Mouse (Mus musculus) stomach, embryonic 16.5 days (tissue): ENCODE data around the gene Pdss2. TPM values are rescaled to one million over a fixed set of nuclear protein-coding genes. Genes with fewer than 3 reads are reported as not detected.

Source experiments
- ATAC-seq: fragments of 200-750 bp; cut with Nextera tagmentation; 2 replicates; pipeline ENCODE4 v1.8.0; 2017; ENCODE audit warnings: moderate number of reproducible peaks, moderate TSS enrichment; ENCODE audit not compliant: insufficient read depth, low FRiP score
- H3K27ac ChIP-seq: fragments of 300-500 bp; sonication (generic); 2 replicates; pipeline ENCODE4 v1.5.1; 2014; ENCODE audit warnings: low read length
- H3K27me3 ChIP-seq: fragments of 300-500 bp; sonication (generic); 2 replicates; pipeline ENCODE4 v1.6.1; 2014; ENCODE audit warnings: low read length, control low read depth, mixed read lengths; ENCODE audit not compliant: control insufficient read depth, insufficient read depth
- H3K36me3 ChIP-seq: fragments of 300-500 bp; sonication (generic); 2 replicates; pipeline ENCODE4 v1.6.1; 2014; ENCODE audit warnings: low read length; ENCODE audit not compliant: control insufficient read depth, insufficient read depth
- H3K4me1 ChIP-seq: fragments of 300-500 bp; sonication (generic); 2 replicates; pipeline ENCODE4 v1.6.1; 2014; ENCODE audit warnings: low read length, control low read depth, mixed read lengths; ENCODE audit not compliant: control insufficient read depth, insufficient read depth
- H3K4me2 ChIP-seq: fragments of 300-500 bp; sonication (generic); 2 replicates; pipeline ENCODE4 v1.6.1; 2014; ENCODE audit warnings: low read depth, low read length, mixed read lengths
- H3K4me3 ChIP-seq: fragments of 300-500 bp; sonication (generic); replicated peaks from 2 replicates; pipeline ENCODE4 v1.5.1; 2014; ENCODE audit warnings: mild to moderate bottlenecking, low read length
- H3K9ac ChIP-seq: fragments of 300-500 bp; sonication (generic); 2 replicates; pipeline ENCODE4 v1.6.1; 2014; ENCODE audit warnings: low read length
- H3K9me3 ChIP-seq: fragments of 300-500 bp; sonication (generic); replicated peaks from 2 replicates; pipeline ENCODE4 v1.6.1; 2016; ENCODE audit warnings: low read length, control low read depth; ENCODE audit not compliant: control insufficient read depth
- WGBS: fragments of 180-500 bp; shearing (Covaris S2); extraction: QIAGEN DNeasy Blood & Tissue Kit; methylation state at CpG from one replicate; pipeline ENCODE4 v1.1.7; 2014; 5-methylcytosine and 5-hydroxymethylcytosine counted together
- polyA plus RNA-seq: library from polyadenylated mRNA; unstranded; fragments of >200 nt; fragmentation: Nextera tagmentation; extraction: Ambion mirVana; gene quantifications from 2 replicates; pipeline ENCODE4 v1.2.1, GENCODE M21; 2015

Gene Pdss2
- polyA plus RNA-seq, 1 experiment from 2014 or later = 11.9 TPM

- ATAC-seq = no peak
- Histone ChIP-seq H3K4me1 (no peaks in the 10 kb centered on the region), H3K4me2 (no peak overlapping the region), H3K27ac (no peak overlapping the region), H3K9ac (no peak overlapping the region), H3K36me3 (peaks cover 4% of the 10 kb centered on the region; the same call in 1 of the 2 replicates), H3K9me3 (0 out of 2 replicates have a peak, but pooled peaks cover 4% of the 10 kb centered on the region), H3K4me3 (no peak overlapping the region), H3K27me3 (no peaks in the 10 kb centered on the region)
- 79% methylated on average over 6 of the region's 6 CpGs for WGBS
These were observed 196.1 kb downstream of the Pdss2 start for GRCm38 (mm10) chr10:43417346-43417745.

GRCm38 (mm10) chr10:43420660-43421413 is 199.6 kb downstream of the Pdss2 start:
- H3K4me3 ChIP-seq = no peak overlapping the region
- H3K36me3 ChIP-seq = no peaks in the 10 kb centered on the region
- H3K27ac ChIP-seq = no peak overlapping the region
- no peak overlapping the region for H3K4me2 ChIP-seq
- no peaks in the 10 kb centered on the region for H3K27me3 ChIP-seq
- ATAC-seq = peak; percentile 66; the same call in 1 of the 2 replicates
- no peak overlapping the region for H3K9ac ChIP-seq
- H3K9me3 ChIP-seq = no peaks in the 10 kb centered on the region
- 48% methylated on average over 22 of the region's 22 CpGs for WGBS
- H3K4me1 ChIP-seq = no peaks in the 10 kb centered on the region

GRCm38 (mm10) chr10:43422061-43422770 is 200.9 kb downstream of the Pdss2 start:
- no peak overlapping the region for H3K27ac ChIP-seq
- no peaks in the 10 kb centered on the region for H3K27me3 ChIP-seq
- WGBS = 77% methylated on average over 15 of the region's 15 CpGs
- no peak overlapping the region for H3K4me3 ChIP-seq
- ATAC-seq = no peak
- H3K9me3 ChIP-seq = no peaks in the 10 kb centered on the region
- no peak overlapping the region for H3K9ac ChIP-seq
- no peaks in the 10 kb centered on the region for H3K4me1 ChIP-seq
- H3K4me2 ChIP-seq = no peak overlapping the region
- no peaks in the 10 kb centered on the region for H3K36me3 ChIP-seq

GRCm38 (mm10) chr10:43424545-43424944 is 203.3 kb downstream of the Pdss2 start:
- 63% methylated on average over 5 of the region's 5 CpGs for WGBS
- no peak overlapping the region for H3K27ac ChIP-seq
- H3K4me2 ChIP-seq = no peak overlapping the region
- H3K4me1 ChIP-seq = no peaks in the 10 kb centered on the region
- no peaks in the 10 kb centered on the region for H3K36me3 ChIP-seq
- 0 out of 2 replicates have a peak, but pooled peaks have one; percentile 44 for ATAC-seq
- no peaks in the 10 kb centered on the region for H3K9me3 ChIP-seq
- H3K27me3 ChIP-seq = no peaks in the 10 kb centered on the region
- H3K4me3 ChIP-seq = no peak overlapping the region
- no peak overlapping the region for H3K9ac ChIP-seq

GRCm38 (mm10) chr10:43430606-43431005 is 209.3 kb downstream of the Pdss2 start:
- Histone ChIP-seq H3K27ac (no peak overlapping the region), H3K9me3 (no peaks in the 10 kb centered on the region), H3K4me1 (no peaks in the 10 kb centered on the region), H3K9ac (no peak overlapping the region), H3K4me2 (no peak overlapping the region), H3K4me3 (no peak overlapping the region), H3K27me3 (no peaks in the 10 kb centered on the region), H3K36me3 (no peaks in the 10 kb centered on the region)
- WGBS = 86% methylated on average over 5 of the region's 5 CpGs
- no peak for ATAC-seq

- H3K36me3 ChIP-seq = no peaks in the 10 kb centered on the region
- WGBS = 68% methylated on average over 4 of the region's 4 CpGs
- no peaks in the 10 kb centered on the region for H3K27me3 ChIP-seq
- no peak overlapping the region for H3K4me2 ChIP-seq
- no peaks in the 10 kb centered on the region for H3K9me3 ChIP-seq
- ATAC-seq = no peak
- no peaks in the 10 kb centered on the region; the same call in 1 of the 2 replicates for H3K4me1 ChIP-seq
- H3K9ac ChIP-seq = no peak overlapping the region
- H3K27ac ChIP-seq = no peak overlapping the region
- no peak overlapping the region for H3K4me3 ChIP-seq
These were observed 213.0 kb downstream of the Pdss2 start for GRCm38 (mm10) chr10:43434326-43434725.

GRCm38 (mm10) chr10:43435757-43436156 is 214.5 kb downstream of the Pdss2 start:
- no peak overlapping the region for H3K4me3 ChIP-seq
- 86% methylated on average over 3 of the region's 3 CpGs for WGBS
- no peaks in the 10 kb centered on the region for H3K27me3 ChIP-seq
- no peak overlapping the region for H3K27ac ChIP-seq
- no peaks in the 10 kb centered on the region for H3K9me3 ChIP-seq
- no peaks in the 10 kb centered on the region; the same call in 1 of the 2 replicates for H3K4me1 ChIP-seq
- H3K9ac ChIP-seq = no peak overlapping the region
- H3K36me3 ChIP-seq = no peaks in the 10 kb centered on the region
- no peak for ATAC-seq
- H3K4me2 ChIP-seq = no peak overlapping the region

GRCm38 (mm10) chr10:43439492-43439941 is 218.2 kb downstream of the Pdss2 start:
- H3K4me2 ChIP-seq = no peak overlapping the region
- no peaks in the 10 kb centered on the region for H3K27me3 ChIP-seq
- H3K9ac ChIP-seq = no peak overlapping the region
- no peak for ATAC-seq
- WGBS = 40% methylated on average over 7 of the region's 7 CpGs
- no peaks in the 10 kb centered on the region for H3K9me3 ChIP-seq
- H3K4me1 ChIP-seq = no peaks in the 10 kb centered on the region; the same call in 1 of the 2 replicates
- H3K4me3 ChIP-seq = no peak overlapping the region
- no peaks in the 10 kb centered on the region for H3K36me3 ChIP-seq
- H3K27ac ChIP-seq = no peak overlapping the region; the same call in 1 of the 2 replicates

- Histone ChIP-seq H3K27me3 (no peaks in the 10 kb centered on the region), H3K9me3 (no peaks in the 10 kb centered on the region), H3K4me3 (no peak overlapping the region), H3K4me1 (no peaks in the 10 kb centered on the region; the same call in 1 of the 2 replicates), H3K36me3 (no peaks in the 10 kb centered on the region), H3K4me2 (no peak overlapping the region), H3K27ac (0 out of 2 replicates have a peak overlapping the region, but pooled peaks have one; percentile 13), H3K9ac (no peak overlapping the region)
- ATAC-seq = no peak
- WGBS = 39% methylated on average over 13 of the region's 13 CpGs
These were observed 218.8 kb downstream of the Pdss2 start for GRCm38 (mm10) chr10:43440050-43440449.
